Comparison of ENCODE assay signal across 11 mouse cellular contexts in genomic region chr1:56991613-56992012, GRCm38 (mm10). TPM values are rescaled to one million over a fixed set of nuclear protein-coding genes. Genes with fewer than 3 reads are reported as not detected.
DNase-seq lines count a peak whose midpoint lies in the region; ATAC-seq and TF ChIP-seq lines count a peak whose summit lies in the region.
"Had no signal": no experiment of that assay in that cellular context is flagged by ENCODE, and none has a peak within 500 bp of the region (broad histone marks: within the 10 kb centered on the region; RNA-seq: fewer than 3 reads in every experiment).

No protein-coding gene starts in this region.

- 55% methylated on average over 4 of the region's 4 CpGs for WGBS in intestine, postnatal 0 days
- WGBS in intestine, embryonic 16.5 days = 62% methylated on average over 4 of the region's 4 CpGs

- H3K4me1 ChIP-seq in intestine, postnatal 0 days (replicated peaks; ENCODE audit: control insufficient read depth, insufficient read depth, low read length) = no peaks in the 10 kb centered on the region
- H3K4me1 ChIP-seq in intestine, embryonic 16.5 days (ENCODE audit: control insufficient read depth, insufficient read depth, low read length) = no peaks in the 10 kb centered on the region

- no peak overlapping the region for H3K4me3 ChIP-seq in intestine, postnatal 0 days (ENCODE audit: low read depth, low read length)
- no peak overlapping the region for H3K4me3 ChIP-seq in intestine, embryonic 16.5 days (ENCODE audit: low read length)
- H3K4me3 ChIP-seq: myocyte had no signal

- H3K27ac ChIP-seq in intestine, postnatal 0 days (ENCODE audit: low read depth, low read length) = no peak overlapping the region
- H3K27ac ChIP-seq in intestine, embryonic 16.5 days (ENCODE audit: low read length) = no peak overlapping the region
- H3K27ac ChIP-seq: liver, embryonic 14.5 days had no signal

- peak; percentile 16 to 19 for DNase-seq in right cerebral cortex, adult 2 months (ENCODE audit: low spot score in 2 of 2)
- no peak for DNase-seq in right cerebral cortex, postnatal 25 days
- DNase-seq in R1 (ENCODE audit: low read depth, low spot score) = peak; percentile 41
- peak; percentile 42 for DNase-seq in retina, postnatal 1 day
- no peak for DNase-seq in right cerebral cortex, postnatal 10 days (ENCODE audit: low spot score in 2 of 2)
- DNase-seq in testis, postnatal 10 days (ENCODE audit: low spot score) = no peak
- DNase-seq: layer of hippocampus, postnatal 36 days had no signal

- no peak overlapping the region for H3K9ac ChIP-seq in intestine, postnatal 0 days (ENCODE audit: low read depth, low read length)
- H3K9ac ChIP-seq in intestine, embryonic 16.5 days (ENCODE audit: low read depth, low read length) = no peak overlapping the region
- H3K9ac ChIP-seq: liver, embryonic 14.5 days had no signal

- no peaks in the 10 kb centered on the region for H3K36me3 ChIP-seq in intestine, postnatal 0 days (ENCODE audit: control insufficient read depth, insufficient read depth)
- H3K36me3 ChIP-seq in intestine, embryonic 16.5 days (ENCODE audit: control insufficient read depth, insufficient read depth, low read length) = no peaks in the 10 kb centered on the region

- no peak overlapping the region for H3K4me2 ChIP-seq in intestine, postnatal 0 days (replicated peaks; ENCODE audit: low read depth)
- H3K4me2 ChIP-seq in intestine, embryonic 16.5 days (ENCODE audit: low read depth, low read length) = no peak overlapping the region

- H3K27me3 ChIP-seq in intestine, postnatal 0 days (replicated peaks; ENCODE audit: control insufficient read depth, insufficient read depth, low read length) = no peaks in the 10 kb centered on the region
- H3K27me3 ChIP-seq in intestine, embryonic 16.5 days (replicated peaks; ENCODE audit: control insufficient read depth, insufficient read depth, low read length) = no peaks in the 10 kb centered on the region

- TF ChIP-seq CTCF in intestine, postnatal 0 days (IDR thresholded peaks at IDR 0.05; ENCODE audit: low read depth) = peak; percentile 68

- no peaks in the 10 kb centered on the region for H3K9me3 ChIP-seq in intestine, postnatal 0 days (ENCODE audit: control insufficient read depth)
- no peaks in the 10 kb centered on the region for H3K9me3 ChIP-seq in intestine, embryonic 16.5 days (ENCODE audit: control insufficient read depth, low read length)

- no peak for ATAC-seq in intestine, postnatal 0 days
- ATAC-seq in intestine, embryonic 16.5 days = no peak

RNA-seq across cellular contexts. Expression of gene Satb2, which starts 13.2 kb away (rescaled TPM):
- polyA plus RNA-seq in intestine, postnatal 0 days (2015; fragmentation: Nextera tagmentation; extraction: Ambion mirVana) = 1.6 and 2.4 TPM in 2 replicates
- polyA plus RNA-seq in intestine, embryonic 16.5 days (2015; fragmentation: Nextera tagmentation; extraction: Ambion mirVana) = 2.1 and 2.6 TPM in 2 replicates

Comparison
In these comparisons a context has a peak if more than half of its experiments do, and no peak if none do; other contexts are left out.
1. DNase-seq: peak in right cerebral cortex, adult 2 months (2 of 2), R1 (single experiment) and retina, postnatal 1 day (single experiment); none in right cerebral cortex, postnatal 25 days (single experiment), right cerebral cortex, postnatal 10 days (0 of 2) and testis, postnatal 10 days (single experiment).